Mouse (Mus musculus): ENCODE data around the gene Fgb.
A peak's percentile ranks its signal among the peaks of the same experiment; 100 is the strongest.

The Fgb gene

DNA sequence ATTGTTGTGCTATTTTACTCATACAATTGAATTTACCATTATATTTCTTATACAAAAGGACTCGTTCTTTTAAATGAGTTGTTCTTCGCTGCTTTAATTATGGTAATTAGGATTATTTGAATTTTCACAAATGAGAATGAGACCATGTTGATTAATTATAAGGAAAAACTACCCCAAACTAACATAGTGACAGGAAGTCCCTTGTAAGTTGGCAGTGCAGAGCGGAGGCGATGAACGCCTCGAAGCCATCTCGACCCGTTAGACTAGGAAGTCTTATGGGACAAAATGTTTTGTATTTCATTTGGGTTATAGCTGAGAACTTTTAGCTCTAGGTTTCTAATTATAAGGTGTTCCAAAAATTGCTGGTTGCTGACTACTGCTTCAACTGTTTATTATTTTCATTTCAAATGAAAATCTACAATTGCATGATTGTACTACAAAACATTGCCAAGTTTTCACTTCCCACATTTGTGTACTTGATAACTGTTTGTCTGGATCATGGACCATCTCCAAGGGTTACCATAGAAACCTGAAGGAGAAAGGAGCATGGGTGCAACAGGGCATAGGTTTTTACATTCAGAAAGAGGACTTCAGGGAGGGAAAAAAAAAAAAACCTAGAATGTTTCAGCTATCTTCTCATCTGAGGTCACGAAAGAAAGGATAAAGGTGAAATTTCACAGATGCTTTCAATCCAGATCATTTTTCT lies 22.0 kb downstream of the Fgb start:
- no peak for DNase-seq (ENCODE audit: extremely low spot score)

- DNase-seq (ENCODE audit: extremely low spot score) = no peak
Measured at GRCm38 (mm10) chr3:83025475-83026301, 24.0 kb downstream of the Fgb start, which contains the start of gene Fga. TSS of gene Fga (plus strand) at chr3:83026076.

- DNase-seq (ENCODE audit: extremely low spot score) = no peak
Measured at GRCm38 (mm10) chr3:83025036-83025435, 24.6 kb downstream of the Fgb start.

DNA sequence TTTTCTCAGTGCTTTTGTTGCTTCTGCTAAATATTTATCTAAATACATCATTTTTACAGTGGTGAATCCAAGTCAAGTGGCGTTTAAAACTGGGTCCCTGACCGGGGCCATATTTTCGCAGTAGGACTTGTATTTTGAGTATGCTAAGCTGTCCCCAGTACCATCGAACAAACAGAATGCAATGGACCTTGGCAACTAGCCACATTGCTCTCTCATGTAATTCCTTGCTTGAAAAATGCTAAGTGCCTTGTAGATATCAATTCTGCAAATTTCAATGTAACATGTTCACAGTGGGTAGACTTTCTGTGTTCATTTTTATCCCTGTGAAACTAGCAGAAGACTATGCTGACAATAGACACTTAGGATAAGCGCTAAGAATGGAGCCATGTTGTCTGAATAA lies 28.5 kb downstream of the Fgb start:
- DNase-seq (ENCODE audit: extremely low spot score) = no peak

GRCm38 (mm10) chr3:83020387-83020786 lies 29.3 kb downstream of the Fgb start:
- no peak for DNase-seq (ENCODE audit: extremely low spot score)

DNA sequence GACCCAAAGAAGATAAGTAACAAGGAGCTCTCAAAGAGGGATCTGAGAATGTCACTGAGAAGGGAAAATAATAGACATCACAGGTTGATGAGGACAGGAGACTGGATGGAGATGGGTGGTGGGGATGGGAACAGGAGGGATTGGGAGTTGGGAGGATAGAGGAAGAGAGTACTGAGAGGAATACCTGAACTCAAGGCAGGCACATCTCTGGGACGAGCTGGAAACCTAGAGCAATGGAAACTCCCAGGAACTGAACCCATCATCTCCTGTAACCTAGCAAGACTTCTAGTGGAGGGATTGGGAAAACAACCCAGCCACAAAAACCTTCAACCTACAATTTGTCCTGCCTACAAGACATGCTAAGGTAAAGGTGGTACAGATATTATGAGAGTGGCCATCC lies 33.4 kb downstream of the Fgb start:
- DNase-seq (ENCODE audit: extremely low spot score) = no peak

DNA sequence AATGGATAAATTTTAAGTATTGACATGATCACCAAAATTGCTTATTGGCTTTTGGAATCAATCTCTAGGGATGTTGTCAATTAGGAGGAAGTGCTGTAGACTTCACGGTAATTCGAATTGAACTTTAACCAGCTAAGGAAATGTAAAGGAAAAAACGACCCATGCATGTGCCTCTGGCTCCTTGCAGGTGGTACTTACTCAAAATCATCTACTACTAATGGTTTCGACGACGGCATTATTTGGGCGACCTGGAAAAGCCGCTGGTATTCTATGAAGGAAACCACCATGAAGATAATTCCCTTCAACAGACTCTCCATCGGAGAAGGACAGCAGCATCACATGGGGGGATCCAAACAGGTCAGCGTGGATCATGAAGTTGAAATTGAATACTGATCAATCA lies 35.7 kb downstream of the Fgb start:
- DNase-seq (ENCODE audit: extremely low spot score) = no peak

- DNase-seq (ENCODE audit: extremely low spot score) = no peak
Measured at GRCm38 (mm10) chr3:83012636-83013035, 37.0 kb downstream of the Fgb start.

DNA sequence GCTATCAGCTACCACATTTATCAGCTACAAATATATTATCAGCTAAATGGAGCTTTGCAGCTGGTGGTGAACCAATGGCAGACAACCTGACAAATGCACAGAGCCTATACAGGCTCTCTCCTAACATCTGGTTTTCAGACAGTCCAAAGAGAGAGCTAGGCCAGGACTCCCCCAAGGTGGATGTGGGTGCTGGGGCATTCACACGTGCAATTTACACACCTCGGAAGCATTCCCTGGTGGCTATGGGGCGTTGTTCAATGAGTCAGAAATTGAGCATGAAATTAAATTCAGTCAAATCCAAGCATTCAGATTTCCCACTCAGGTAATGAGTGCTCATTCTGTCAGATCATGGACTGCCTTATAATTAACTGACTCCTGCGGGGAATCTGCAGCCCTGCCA lies 38.1 kb downstream of the Fgb start:
- no peak for DNase-seq (ENCODE audit: extremely low spot score)

DNA sequence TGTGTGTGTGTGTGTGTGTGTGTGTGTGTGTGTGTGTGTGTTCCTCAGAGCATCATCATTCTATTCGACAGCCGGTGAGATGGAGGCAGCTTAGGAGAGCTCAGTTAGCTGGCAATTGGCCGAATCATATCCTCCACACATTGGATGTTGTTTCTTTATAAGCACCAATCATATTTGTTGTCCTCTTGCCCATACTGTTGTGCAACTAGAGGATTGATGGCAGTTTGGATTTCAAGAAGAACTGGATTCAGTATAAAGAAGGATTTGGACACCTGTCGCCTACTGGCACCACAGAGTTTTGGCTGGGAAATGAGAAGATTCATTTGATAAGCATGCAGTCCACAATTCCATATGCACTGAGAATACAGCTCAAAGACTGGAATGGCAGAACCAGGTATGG lies 38.5 kb downstream of the Fgb start:
- DNase-seq (ENCODE audit: extremely low spot score) = no peak

- no peak for DNase-seq (ENCODE audit: extremely low spot score)
Measured at GRCm38 (mm10) chr3:83010291-83010690, 39.4 kb downstream of the Fgb start.

GRCm38 (mm10) chr3:83007557-83007956 lies 42.1 kb downstream of the Fgb start, which contains the start of gene Fgg:
TSS of gene Fgg (plus strand) at chr3:83007724.
- no peak for DNase-seq (ENCODE audit: extremely low spot score)

GRCm38 (mm10) chr3:83004801-83005200 lies 44.9 kb downstream of the Fgb start:
- DNase-seq (ENCODE audit: extremely low spot score) = no peak

- DNase-seq (ENCODE audit: extremely low spot score) = no peak
Measured at GRCm38 (mm10) chr3:83003068-83003467, 46.6 kb downstream of the Fgb start.

DNA sequence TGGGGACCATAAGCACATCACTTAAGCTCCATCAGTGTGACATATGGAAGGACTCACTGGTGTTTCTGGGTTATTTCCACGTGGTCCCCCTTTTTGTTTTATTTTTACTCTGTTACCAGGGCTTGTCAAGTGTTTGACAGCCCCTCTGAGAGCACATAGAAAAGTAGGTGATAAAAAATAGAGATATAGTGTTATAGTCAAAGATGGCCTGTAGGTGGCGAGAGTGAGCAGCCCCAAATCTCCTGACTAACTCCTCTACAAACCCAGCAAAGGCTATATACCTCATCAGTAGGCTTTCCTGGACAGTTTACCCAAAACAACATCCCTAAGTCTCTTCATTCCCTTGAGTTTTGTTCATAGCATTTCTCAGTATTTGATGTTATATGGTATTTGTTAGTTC lies 47.5 kb downstream of the Fgb start:
- DNase-seq (ENCODE audit: extremely low spot score) = peak; percentile 46

DNA sequence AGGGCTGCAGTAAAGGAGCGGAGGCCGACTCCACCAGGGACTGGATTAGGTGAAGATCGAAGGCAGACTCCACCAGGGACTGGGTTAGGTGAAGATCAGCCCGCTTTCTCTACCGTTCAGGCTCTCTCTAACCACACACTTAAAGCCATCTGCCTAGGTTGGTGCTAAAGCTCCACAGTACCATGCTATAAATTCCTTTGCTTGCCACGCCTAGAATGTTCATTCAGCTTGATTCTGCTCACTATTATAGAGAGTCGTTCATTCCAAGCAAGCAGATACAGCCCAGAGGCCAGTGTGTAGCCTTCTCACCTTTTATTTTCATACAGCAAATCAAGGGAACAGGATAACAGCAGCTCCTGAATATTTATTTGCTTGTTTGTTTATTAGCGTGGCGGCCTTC lies 49.7 kb downstream of the Fgb start:
- DNase-seq (ENCODE audit: extremely low spot score) = no peak

- DNase-seq (ENCODE audit: extremely low spot score) = peak; percentile 61
Measured at GRCm38 (mm10) chr3:82998772-82999463, 50.7 kb downstream of the Fgb start.

GRCm38 (mm10) chr3:82996656-82997055 lies 53.0 kb downstream of the Fgb start:
- no peak for DNase-seq (ENCODE audit: extremely low spot score)

- DNase-seq (ENCODE audit: extremely low spot score) = peak; percentile 77
Measured at GRCm38 (mm10) chr3:82995368-82995767, 54.3 kb downstream of the Fgb start.

- no peak for DNase-seq (ENCODE audit: extremely low spot score)
Measured at GRCm38 (mm10) chr3:82992956-82993355, 56.7 kb downstream of the Fgb start.

DNA sequence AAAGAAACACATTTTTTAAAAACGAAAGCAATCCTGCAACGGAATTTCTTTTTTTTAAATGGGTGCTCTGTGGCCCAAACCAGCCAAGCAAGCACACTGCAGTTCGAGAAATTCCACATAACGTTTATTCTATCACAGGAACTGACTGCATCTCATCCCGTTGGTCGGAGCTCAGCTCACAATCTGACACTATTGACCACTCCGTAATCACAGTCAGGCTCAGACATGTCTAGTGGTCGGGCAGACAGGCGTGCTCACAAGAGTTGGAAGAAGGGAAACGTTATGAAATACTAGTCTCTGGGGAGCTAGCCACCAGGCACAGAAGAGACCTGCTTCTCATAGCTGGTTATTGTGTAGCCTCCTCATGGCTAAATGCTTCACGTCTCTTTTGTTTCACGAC lies 57.7 kb downstream of the Fgb start:
- DNase-seq (ENCODE audit: extremely low spot score) = no peak
